Mouse (Mus musculus) kidney, postnatal 25 days (tissue): Measurements from ENCODE around the gene Trpm3.

Source experiments
- DNase-seq, 2 experiments: peaks; one replicate each; pipeline ENCODE4 v3.0.0; 2021; ENCODE audit warnings: mixed read lengths in 2 of 2

Trpm3 gene

DNA sequence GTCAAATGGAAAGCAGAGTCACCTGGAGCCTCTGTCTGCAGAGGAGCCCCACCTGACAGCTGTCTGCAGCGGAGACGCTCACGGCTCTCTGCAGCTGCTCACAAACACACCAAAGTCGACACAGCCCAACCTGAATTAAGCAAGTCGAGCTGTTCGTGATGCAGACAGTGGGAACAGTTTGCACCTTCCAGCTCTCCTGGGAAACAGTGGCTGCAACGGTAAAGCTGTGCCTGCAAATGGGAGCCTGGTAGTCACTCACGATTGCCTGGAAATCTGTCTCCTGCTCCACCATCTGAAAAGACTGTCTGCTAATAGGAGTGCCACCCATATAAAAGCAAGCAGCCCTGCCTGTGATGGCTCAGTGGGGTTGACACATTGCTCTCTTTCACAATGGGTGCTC lies 865.0 kb downstream of the Trpm3 start:
- DNase-seq: no peak

DNA sequence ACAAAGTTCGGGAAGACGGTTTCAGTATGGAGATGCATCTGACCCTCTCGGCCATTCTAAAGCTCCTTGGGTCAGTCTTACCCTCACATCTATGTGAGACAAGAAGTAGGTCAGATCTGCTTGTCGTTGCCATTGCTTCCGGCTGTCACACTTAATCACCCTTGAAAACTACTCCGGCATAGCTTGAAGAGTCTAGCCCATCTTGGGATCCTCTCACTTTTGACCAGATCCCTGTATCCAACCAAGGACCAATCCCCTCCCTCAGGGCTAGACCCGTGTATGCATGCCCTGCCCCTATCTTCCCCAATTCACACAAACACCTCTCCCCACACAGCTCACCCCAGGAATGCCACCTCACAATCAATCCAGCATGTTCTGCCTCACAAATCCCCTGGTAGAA lies 867.0 kb downstream of the Trpm3 start:
- no peak for DNase-seq

DNA sequence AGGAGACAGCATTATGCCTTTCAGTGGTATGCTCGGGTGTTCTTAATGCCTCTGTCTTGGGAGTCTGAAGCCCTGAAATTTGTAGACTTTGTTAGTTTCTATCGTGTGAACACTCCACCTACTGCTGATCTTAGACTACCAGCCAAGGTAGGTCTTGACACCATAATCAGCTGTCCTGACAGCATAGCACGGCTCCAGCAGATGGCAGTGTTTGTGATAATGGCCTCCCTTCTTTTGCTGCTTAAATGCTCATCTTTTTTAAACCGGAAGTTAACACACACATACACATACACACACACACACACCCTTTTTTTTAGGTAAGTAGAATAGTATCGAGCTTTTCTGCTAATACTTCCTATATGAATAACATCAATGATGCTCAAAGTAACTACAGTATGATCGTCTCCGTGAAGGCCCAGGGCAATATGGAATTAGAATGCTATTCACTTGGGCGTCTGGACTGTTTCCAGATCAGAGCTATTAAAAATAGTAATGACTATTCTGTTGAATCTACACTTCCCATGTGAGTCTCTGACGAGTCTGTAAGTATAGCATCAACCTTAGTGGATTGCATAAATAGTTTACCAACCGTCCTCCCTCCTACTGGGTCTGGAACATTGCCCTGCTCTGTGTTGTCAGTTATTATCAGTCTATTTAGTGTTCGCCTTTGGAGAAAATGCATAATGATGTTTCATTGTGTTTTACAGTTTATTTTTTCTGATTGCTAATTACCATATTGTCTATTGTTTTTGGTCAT lies 867.8 kb downstream of the Trpm3 start:
- DNase-seq: peak; percentile 64 to 78

DNA sequence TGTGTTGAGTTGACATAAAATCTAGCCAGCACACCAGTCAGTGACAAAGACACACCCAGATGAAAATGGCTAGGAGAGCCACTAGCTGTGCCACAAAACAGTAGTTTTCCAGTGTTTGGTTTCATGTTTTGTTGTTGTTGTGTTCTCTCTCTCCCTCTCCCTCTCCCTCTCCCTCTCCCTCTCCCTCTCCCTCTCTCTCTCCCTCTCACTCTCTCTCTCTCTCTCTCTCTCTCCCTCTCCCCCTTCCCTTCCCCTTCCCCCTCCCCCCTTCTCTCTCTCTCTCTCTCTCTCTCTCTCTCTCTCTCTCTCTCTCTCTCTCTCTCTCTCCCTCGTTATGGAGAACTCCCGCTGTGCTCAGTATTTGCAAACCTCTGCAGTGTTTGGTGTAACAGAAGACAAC lies 874.8 kb downstream of the Trpm3 start:
- DNase-seq: no peak

DNA sequence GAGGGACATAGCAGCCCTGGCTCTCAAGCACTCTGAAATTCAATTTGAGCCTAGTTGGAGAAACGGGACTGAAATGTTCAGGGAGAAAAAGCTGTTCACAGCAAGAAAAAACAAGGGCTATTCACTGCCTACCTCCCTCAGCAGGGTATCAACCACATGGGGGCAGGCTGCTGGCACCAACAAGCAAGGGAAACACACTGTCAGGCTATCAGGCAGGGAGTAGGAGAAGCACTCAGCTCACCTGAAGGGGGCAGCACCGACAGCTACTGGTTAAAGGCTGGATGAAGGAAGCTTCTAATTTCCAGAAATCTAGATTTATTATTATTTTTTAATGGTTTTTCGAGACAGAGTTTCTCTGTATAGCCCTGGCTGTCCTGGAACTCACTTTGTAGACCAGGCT lies 876.7 kb downstream of the Trpm3 start:
- DNase-seq: peak; percentile 80 to 86

DNA sequence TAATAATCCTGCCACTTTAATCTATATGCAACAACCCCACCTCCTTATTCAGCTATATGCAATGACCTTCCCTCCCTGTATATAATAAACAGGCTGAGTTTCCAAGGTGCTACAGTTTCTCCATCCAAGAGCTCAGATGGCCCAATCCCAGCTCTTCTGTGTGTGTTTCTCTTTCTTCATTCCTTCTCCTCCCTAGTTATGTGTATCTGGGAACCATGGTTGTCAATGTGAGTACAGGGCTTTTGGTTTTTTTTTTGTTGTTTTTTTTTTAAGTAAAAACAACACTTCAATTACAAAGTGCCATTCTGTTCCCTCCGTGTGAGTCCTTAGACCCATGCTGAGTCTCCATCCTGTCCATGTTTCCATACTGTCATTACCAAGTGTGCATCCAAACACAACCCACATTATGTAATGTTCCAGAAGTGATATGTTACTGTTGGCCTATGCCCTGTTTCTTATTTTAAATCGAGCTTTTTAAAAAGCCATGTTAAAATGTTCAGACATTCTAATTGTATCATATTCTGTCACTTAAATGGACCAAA lies 879.4 kb downstream of the Trpm3 start:
- no peak for DNase-seq

DNA sequence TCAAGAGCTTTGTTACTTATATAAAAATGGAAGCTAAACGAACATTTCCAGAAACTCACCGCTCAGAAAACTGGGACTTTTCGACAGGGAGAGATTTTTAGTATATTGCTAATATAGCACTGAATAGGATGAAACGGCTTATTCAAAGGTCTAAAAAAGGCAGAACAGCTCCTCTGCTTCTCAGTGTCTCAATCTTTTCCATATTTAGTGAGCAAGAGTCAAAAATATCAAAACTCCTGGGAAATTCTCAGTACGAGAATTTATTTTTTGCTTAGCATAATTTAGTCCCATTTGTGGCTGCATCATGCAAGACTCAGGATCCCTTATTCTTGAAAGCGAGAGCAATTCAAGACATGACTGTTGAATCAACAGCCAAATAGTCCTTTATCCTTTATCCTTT lies 884.1 kb downstream of the Trpm3 start:
- no peak for DNase-seq

DNA sequence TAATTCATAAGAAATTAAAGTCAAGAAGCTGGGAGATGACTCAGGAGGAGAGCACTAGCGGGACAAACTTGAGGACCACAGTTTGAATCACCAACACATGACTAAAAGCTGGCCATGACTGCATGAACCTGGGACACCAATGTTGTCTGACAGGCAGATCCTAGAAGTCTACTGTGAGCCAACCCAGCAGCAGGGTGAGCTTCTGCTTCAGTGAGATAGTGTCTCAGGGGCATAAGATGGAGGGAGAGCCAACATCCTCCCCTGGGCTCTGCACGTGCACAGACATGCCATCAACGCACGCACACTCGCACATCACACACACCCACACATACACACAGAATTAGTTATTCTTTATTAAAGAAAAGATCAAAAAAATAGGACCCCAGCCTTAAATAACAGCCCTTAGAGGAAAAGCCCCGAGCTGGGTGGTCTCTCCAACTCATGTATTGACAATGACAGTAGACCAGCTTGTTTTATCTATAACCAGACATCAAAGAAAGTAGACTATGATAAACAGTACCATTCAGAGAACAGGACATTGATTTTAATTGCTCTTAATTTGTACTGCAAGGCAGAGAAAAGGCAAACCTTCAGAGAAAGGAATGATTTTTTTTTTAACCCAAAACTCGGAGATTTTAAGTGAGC lies 884.6 kb downstream of the Trpm3 start:
- DNase-seq: no peak

DNA sequence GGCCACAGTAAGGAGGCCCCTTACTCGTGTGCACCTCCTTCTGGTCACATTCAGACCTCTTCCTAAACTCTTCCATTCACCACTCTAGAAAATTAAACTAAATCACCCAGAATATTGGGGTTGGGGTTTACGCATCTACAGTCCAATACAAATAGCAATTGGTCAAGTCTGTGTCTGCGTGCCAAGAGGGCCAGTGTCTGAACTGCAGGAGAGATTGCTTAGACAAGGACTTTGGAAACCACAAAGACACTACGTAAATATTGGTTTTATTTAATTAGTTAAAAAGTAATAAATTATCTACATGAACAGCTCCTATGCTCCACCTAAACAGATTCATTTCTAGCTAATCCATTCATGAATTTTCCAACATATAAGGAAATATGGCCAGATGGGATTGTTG lies 886.0 kb downstream of the Trpm3 start:
- no peak for DNase-seq

DNA sequence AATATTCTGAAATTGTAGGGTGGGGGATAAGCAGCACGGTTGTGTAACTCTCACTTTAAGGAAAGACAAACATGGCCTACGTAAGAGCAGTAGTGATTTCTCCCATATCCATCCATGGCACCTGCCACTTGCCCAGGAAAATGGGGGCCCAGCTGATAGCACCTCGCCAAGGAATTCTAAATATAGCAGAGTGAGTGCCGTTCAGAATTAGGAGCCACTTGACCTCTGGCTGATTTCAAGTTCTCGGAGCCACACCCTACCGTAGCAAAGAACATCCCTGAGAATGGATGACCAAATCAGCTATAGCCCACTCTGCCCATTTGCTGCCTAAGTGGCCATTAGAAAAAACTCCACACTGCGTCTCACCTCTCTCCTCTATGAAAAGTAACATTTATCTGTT lies 887.6 kb downstream of the Trpm3 start:
- no peak for DNase-seq

DNA sequence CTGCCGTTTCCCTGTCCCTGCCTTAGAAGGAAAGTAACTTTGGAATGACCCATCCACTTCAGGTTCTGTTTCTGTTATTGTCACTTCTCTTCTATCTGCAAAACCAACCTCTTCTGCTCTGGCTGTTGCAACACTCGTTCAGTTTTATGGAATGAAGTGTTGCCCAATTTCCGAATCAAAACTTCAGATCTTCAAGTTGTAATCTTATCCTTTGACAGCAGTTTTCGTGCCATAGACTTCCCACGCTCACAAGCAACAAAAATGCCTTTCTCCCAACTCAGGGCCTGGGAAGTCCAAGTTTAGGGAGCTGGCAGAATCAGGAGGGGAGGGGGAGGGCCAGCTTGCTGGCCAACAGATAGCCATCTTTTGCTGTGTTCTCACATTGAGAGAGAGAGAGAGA lies 889.4 kb downstream of the Trpm3 start:
- DNase-seq: no peak

DNA sequence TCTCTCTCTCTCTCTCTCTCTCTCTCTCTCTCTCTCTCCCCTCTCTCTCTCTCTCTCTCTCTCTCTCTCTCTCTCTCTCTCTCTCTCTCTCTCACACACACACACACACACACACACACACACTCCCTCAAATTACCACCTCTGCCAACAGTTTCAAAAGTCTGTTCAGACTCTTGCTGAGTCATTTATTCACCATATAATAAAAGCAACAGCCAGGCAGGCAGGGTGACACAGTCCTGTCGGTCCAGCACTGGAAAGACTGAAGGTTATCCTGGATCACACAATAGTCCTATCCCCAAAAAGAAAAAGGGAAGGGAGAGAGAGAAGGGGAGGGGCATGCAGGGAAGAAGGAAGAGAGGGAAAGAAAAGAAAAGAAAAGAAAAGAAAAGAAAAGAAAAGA lies 894.5 kb downstream of the Trpm3 start:
- DNase-seq: peak in 1 of 2 experiments; percentile 61

DNA sequence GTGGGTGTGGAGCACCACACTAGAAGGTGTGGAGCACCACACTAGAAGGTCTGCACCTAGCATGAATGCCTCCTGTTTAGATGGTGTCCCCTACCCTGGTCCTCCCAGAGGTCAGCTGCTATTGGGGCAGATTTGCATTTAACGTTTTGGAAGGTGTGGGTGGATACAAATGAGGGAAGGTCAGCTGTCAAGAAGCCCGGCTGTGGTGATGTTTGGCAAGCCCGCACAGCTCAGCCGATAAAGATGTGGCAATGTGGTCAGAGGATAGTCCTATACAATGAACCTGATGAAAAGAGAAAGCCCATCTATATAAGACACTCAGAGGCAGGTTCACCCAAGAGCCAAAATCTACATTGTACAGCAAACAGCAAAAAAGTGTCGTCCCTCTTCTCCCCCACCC lies 895.3 kb downstream of the Trpm3 start:
- no peak for DNase-seq

DNA sequence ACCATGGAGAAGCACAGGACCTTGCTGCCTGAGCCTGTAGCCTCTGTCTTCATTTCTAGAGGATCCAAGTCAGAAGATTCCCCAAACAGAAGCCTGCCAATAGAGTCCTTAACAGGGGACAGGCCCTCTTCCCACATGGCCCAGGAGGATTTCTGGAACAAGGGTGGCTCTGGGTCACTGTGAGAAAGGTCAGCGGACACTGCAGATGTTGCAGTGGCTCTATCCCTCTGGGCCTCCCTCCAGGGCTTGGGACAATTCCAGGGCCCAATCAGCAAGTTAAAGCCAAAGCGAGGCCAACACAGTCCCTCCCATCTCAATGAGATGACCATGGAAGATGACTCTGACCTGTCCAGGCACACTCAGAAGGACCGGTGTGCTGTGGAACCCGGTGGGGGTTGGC lies 896.1 kb downstream of the Trpm3 start:
- peak; percentile 90 to 96 for DNase-seq

DNA sequence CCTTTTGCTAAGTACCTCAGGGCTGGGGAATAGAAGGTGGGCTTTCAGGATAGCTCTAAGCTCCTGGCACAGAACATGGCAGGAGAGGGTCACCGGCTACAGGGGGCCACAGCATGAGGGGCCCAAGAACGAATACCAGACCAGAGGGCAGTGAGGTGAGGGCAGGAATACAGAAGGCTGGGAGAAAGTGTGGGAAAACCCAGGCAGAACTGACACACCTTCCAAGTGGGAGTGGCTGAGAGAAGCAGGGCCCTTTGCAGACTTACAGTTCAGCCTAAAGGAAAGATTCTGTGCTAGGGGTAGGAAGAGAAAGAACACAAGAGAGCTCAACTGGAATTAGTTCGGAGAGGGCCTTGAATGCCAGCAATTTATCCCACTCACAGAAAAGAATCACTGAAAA lies 896.9 kb downstream of the Trpm3 start:
- DNase-seq: no peak

DNA sequence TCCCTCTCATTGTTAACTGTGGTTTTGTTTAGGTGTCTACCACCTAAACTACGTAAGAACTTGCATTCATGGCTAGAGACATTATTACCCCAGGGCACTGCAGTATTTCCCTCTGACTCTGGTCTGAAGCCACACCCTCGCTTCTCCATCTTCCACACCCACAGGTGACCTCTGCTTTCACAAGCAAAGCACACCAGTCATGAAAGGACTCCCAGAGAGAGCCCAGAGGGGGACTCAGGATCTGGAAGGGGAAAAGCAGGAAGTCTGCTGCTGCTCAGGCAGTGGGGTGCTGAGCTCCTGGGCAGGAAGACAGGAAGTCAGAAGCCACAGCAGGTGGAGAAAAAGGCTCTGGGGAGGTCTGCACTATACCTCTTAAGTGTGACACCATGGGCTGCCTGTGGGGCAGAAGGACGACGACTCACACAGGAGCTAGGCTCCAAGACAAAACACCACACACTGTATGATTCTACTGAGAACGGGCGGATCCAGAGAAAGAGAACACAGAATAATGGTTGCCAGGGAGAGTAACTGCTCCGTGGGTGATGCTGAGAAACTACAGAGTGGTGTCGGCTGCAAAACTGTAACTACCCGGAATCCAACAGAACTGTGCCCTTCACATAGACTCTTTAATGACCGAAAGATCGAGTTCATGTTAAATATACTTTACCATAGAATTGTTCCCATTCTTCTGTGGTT lies 898.1 kb downstream of the Trpm3 start:
- peak in 1 of 2 experiments; percentile 69 for DNase-seq

DNA sequence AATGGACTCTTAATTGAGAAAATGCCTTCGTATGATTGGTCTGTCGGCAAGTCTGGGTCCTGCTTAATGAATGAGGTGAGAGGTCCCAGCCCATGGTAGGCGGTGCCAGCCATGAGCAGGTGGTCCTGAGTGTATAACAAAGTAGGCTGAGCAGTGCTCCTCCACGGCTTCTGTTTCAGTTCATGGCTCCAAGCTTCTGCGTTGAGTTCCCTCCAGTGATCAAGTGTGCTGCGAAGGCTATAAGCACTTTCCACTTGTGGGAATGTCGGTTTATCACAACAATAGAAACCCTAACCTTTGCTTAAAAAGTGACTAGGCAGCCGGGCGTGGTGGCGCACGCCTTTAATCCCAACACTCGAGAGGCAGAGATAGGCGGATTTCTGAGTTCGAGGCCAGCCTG lies 898.7 kb downstream of the Trpm3 start:
- DNase-seq: no peak

DNA sequence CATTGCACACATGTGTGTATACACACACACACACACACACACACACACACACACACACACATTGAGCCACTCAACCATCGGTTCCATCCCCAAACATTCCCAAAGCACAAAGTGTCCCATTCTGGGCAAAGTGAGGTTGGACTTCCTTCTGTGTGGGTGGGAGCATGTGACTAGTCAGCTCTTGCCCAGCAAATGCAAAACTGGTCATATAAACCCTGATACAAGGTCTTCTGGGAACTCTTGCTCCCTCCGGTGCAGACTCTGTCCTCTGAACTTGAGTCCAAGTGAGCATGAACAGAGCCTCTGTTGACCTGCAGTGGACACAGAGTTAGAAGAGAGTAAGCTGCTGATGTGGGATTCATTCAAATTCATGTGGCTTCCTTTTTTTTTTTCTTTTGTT lies 899.5 kb downstream of the Trpm3 start:
- peak; percentile 60 to 88 for DNase-seq

DNA sequence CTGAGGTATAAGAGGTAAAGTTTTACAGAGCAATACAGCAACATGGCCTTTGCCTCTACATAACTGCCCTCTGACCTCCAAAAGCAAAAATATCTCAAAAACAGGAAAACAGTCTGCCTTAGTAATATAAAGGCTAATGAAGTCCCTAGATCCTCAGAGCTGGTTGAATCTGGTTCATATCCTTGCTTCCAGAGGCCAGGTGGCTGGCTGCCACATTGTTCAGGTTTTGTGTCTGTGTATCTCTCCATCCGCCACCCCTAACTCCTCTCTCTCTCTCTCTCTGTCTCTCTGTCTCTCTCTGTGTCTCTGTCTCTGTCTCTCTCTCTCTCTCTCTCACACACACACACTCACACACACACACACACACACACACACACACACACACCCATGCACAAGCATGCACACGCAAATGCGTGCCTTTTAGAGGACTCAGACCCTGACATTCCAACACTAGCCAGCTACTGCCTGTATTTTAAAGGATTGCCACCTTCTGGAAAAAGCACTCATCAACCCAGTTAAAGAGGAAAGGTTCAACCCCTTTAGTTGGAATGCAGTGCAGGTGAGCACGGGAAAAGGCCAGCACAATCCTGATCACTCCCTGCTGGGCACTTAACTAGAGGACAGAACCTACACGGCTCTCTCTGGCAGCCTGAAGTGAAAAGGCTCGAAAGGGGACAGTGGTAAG lies 902.8 kb downstream of the Trpm3 start:
- DNase-seq: peak; percentile 49 to 72

DNA sequence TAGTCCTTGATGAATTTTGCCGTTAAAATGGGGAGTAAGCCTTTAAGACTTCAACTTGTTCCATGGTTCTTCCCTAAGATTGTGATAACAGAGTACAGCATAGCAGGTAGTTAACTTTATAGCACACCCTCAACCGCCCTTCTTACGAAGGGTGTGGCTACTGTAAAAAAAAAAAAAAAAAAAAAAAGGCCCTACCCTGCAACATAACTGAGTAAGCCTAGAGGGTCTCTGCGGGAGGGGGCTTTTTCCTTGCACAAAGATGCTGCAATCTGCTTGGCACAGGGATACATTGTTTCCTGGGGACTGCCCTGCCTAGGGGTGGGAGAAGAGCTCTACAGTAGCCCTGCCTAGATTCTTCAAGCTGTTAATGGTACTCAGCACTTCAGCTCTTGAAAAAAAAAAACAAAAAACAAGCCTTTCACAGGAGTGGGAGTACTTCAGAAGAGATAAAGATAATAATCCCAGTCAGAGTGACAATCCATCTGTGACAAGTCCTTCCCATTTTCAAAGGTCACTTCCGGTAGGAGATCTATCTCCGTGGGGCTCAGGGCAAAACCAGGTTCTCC lies 903.4 kb downstream of the Trpm3 start:
- DNase-seq: no peak

DNA sequence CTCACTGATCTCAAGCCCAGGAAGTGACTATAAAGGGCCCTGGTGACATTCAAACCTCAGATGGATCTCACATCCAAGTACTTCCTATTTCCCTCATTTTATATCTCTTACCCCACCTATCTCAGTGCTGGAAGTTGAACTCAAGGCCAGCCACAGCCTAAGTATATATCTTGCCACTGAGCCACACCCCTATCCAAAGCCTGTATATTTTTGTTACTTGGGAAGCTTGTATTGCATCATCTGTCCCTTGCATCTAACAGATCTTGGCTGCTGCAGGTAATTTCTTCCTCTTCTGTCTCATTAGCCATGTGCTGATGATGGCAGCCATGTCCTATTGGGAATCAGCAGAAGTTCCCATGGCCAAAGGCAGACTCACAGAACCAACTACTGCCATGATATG lies 904.9 kb downstream of the Trpm3 start:
- no peak for DNase-seq
